Mouse (Mus musculus) kidney, postnatal 36 days (tissue): ENCODE results near the gene Chrna9.

Experiments
- DNase-seq, 2 experiments: peaks; one replicate each; pipeline ENCODE4 v3.0.0; 2021 to 2022; ENCODE audit warnings: mixed read lengths in 2 of 2

The Chrna9 gene

GRCm38 (mm10) chr5:66026796-66027195, 92.1 kb downstream of the Chrna9 start:
- DNase-seq = no peak
